Mouse (Mus musculus): ENCODE data around the gene Kif9. TPM values are rescaled to one million over a fixed set of nuclear protein-coding genes. Genes with fewer than 3 reads are reported as not detected.

Kif9 gene
- total and polyA plus RNA-seq, 3 experiments: 0.54 to 0.72 TPM; not detected in 1

GRCm38 (mm10) chr9:110541988-110542387, 65.2 kb downstream of the Kif9 start:
- peak; percentile 56 for TF ChIP-seq TAL1 (IDR thresholded peaks at IDR 0.05; ENCODE audit: low read length)
- peak; percentile 35; the same call in 1 of the 2 replicates for TF ChIP-seq ETS1 (IDR thresholded peaks at IDR 0.05; ENCODE audit: low read depth, low read length)
- no peak for TF ChIP-seq ZKSCAN1 (IDR thresholded peaks at IDR 0.05; ENCODE audit: low read depth, low read length)
- no peak for TF ChIP-seq CHD1 (IDR thresholded peaks at IDR 0.05; ENCODE audit: low read depth, low read length)
- TF ChIP-seq SIN3A (IDR thresholded peaks at IDR 0.05; ENCODE audit: low read length): peak; percentile 77
- 0 out of 2 replicates have a peak, but pooled peaks have one; percentile 52 for TF ChIP-seq MXI1 (IDR thresholded peaks at IDR 0.05; ENCODE audit: low read depth, low read length)
- no peak for TF ChIP-seq ZC3H11A (IDR thresholded peaks at IDR 0.05; ENCODE audit: low read depth, low read length)
- peak; percentile 64 to 65 for TF ChIP-seq EP300 (IDR thresholded peaks at IDR 0.05; ENCODE audit: low read depth in 1 of 2, low read length in 2 of 2)
- no peak for TF ChIP-seq MEF2A (IDR thresholded peaks at IDR 0.05; ENCODE audit: extremely low read depth, insufficient replicate concordance, low read depth, low read length, poor library complexity, severe bottlenecking)
- no peak for TF ChIP-seq KAT2A (conservative IDR thresholded peaks at IDR 0.05; ENCODE audit: low read depth, low read length)

DNA sequence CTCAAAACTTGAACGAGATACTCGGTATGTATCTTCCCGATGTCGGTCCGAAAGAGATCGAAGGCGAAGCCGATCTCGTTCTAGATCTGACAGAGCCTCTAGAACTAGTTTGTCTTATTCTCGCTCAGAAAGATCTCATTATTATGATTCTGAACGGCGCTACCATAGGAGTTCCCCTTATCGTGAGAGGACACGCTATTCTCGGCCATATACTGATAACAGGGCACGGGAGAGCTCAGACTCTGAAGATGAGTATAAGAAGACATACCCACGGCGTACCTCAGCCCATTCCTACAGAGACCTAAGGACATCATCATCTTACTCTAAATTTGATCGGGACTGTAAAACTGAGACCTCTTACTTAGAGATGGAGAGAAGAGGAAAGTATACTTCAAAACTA, 71.5 kb downstream of the Kif9 start:
- no peak overlapping the region for H3K4me3 ChIP-seq (ENCODE audit: control insufficient read depth in 1 of 2, insufficient read depth in 1 of 2, low read depth in 2 of 2, low read length in 2 of 2)
- no peak for DNase-seq (ENCODE audit: low read depth, low spot score)
- no peak overlapping the region for H3K27ac ChIP-seq (ENCODE audit: control insufficient read depth, low read depth, low read length)

More at GRCm38 (mm10) chr9:110541988-110542387, 65.2 kb downstream of the Kif9 start:
- H3K9me3 ChIP-seq (replicated peaks; ENCODE audit: insufficient read depth, low read length): no peaks in the 10 kb centered on the region
- no peak overlapping the region for H3K4me3 ChIP-seq (ENCODE audit: control insufficient read depth in 1 of 2, insufficient read depth in 1 of 2, low read depth in 2 of 2, low read length in 2 of 2)
- H3K27ac ChIP-seq (ENCODE audit: control insufficient read depth, low read depth, low read length): no peak overlapping the region
- peaks cover 16 to 17% of the 10 kb centered on the region in 2 experiments for H3K36me3 ChIP-seq (ENCODE audit: control insufficient read depth in 1 of 2, insufficient read depth in 2 of 2, low read length in 2 of 2)
- peaks cover 4 to 18% of the 10 kb centered on the region in 2 experiments; a peak in 3 of 4 replicates for H3K4me1 ChIP-seq (ENCODE audit: control insufficient read depth in 1 of 2, insufficient read depth in 2 of 2, low read length in 2 of 2)
- peaks cover 56% of the 10 kb centered on the region for H3K79me2 ChIP-seq (ENCODE audit: control insufficient read depth, insufficient read depth, low read length, poor library complexity)
- H3K27me3 ChIP-seq (ENCODE audit: control insufficient read depth in 1 of 2, insufficient read depth in 2 of 2, low read length in 2 of 2): no peaks in the 10 kb centered on the region
- no peak overlapping the region for H3K9ac ChIP-seq (ENCODE audit: control insufficient read depth, low read depth, low read length, poor library complexity, severe bottlenecking)
- DNase-seq (ENCODE audit: low read depth, low spot score): peak; percentile 39

More for the DNA sequence above, 71.5 kb downstream of the Kif9 start:
- peaks cover 10% of the 10 kb centered on the region for H3K79me2 ChIP-seq (ENCODE audit: control insufficient read depth, insufficient read depth, low read length, poor library complexity)
- H3K9ac ChIP-seq (ENCODE audit: control insufficient read depth, low read depth, low read length, poor library complexity, severe bottlenecking): no peak overlapping the region
- no peaks in the 10 kb centered on the region for H3K9me3 ChIP-seq (replicated peaks; ENCODE audit: insufficient read depth, low read length)
- TF ChIP-seq HCFC1 (IDR thresholded peaks at IDR 0.05; ENCODE audit: low read depth, low read length) (no peak), NRF1 (IDR thresholded peaks at IDR 0.05; ENCODE audit: insufficient read depth, low read depth, low read length, poor library complexity, severe bottlenecking) (no peak), MAFK (IDR thresholded peaks at IDR 0.05; ENCODE audit: borderline replicate concordance, low read depth, low read length) (no peak), EP300 (IDR thresholded peaks at IDR 0.05; ENCODE audit: low read depth in 1 of 2, low read length in 2 of 2) (no peak), POLR2AphosphoS5 (IDR thresholded peaks at IDR 0.05; ENCODE audit: borderline replicate concordance, low read depth, low read length) (no peak), BHLHE40 (IDR thresholded peaks at IDR 0.05; ENCODE audit: borderline replicate concordance, low read depth, low read length) (no peak), POLR2A (IDR thresholded peaks at IDR 0.05; ENCODE audit: control insufficient read depth in 1 of 2, insufficient read depth in 1 of 2, low read depth in 1 of 2, low read length in 2 of 2, poor library complexity in 1 of 2) (no peak), CHD1 (IDR thresholded peaks at IDR 0.05; ENCODE audit: low read depth, low read length) (no peak), TAL1 (IDR thresholded peaks at IDR 0.05; ENCODE audit: low read length) (no peak), UBTF (IDR thresholded peaks at IDR 0.05; ENCODE audit: borderline replicate concordance, insufficient read depth, low read depth, low read length) (no peak), RAD21 (IDR thresholded peaks at IDR 0.05; ENCODE audit: low read depth, low read length) (no peak), USF2 (IDR thresholded peaks at IDR 0.05; ENCODE audit: borderline replicate concordance in 1 of 2, insufficient read depth in 1 of 2, low read depth in 1 of 2, low read length in 2 of 2) (no peak), SIN3A (IDR thresholded peaks at IDR 0.05; ENCODE audit: low read length) (no peak)
- no peaks in the 10 kb centered on the region for H3K27me3 ChIP-seq (ENCODE audit: control insufficient read depth in 1 of 2, insufficient read depth in 2 of 2, low read length in 2 of 2)
- H3K36me3 ChIP-seq (ENCODE audit: control insufficient read depth in 1 of 2, insufficient read depth in 2 of 2, low read length in 2 of 2): peaks cover 2 to 38% of the 10 kb centered on the region in 2 experiments
- H3K4me1 ChIP-seq (ENCODE audit: control insufficient read depth in 1 of 2, insufficient read depth in 2 of 2, low read length in 2 of 2): no peaks in the 10 kb centered on the region
